Mouse (Mus musculus) heart, embryonic 12.5 days (tissue): Measurements from ENCODE around the gene Prss21. TPM values are rescaled to one million over a fixed set of nuclear protein-coding genes. Genes with fewer than 3 reads are reported as not detected.

Source experiments
- ATAC-seq: fragments of 200-750 bp; cut with Nextera tagmentation; 2 replicates; pipeline ENCODE4 v1.8.0; 2017; ENCODE audit warnings: moderate TSS enrichment, moderate library complexity; ENCODE audit not compliant: insufficient number of reproducible peaks, low FRiP score
- H3K27ac ChIP-seq: fragments of 300-500 bp; sonication (generic); 2 replicates; pipeline ENCODE4 v1.5.1; 2016; ENCODE audit warnings: mild to moderate bottlenecking, moderate library complexity; ENCODE audit not compliant: poor library complexity, severe bottlenecking
- H3K27me3 ChIP-seq: fragments of 300-500 bp; sonication (generic); replicated peaks from 2 replicates; pipeline ENCODE4 v1.6.1; 2016; ENCODE audit warnings: mild to moderate bottlenecking, moderate library complexity
- H3K36me3 ChIP-seq: fragments of 300-500 bp; sonication (generic); 2 replicates; pipeline ENCODE4 v1.6.1; 2016; ENCODE audit warnings: mild to moderate bottlenecking, moderate library complexity
- H3K4me1 ChIP-seq: fragments of 300-500 bp; sonication (generic); replicated peaks from 2 replicates; pipeline ENCODE4 v1.6.1; 2016; ENCODE audit warnings: mild to moderate bottlenecking
- H3K4me2 ChIP-seq: fragments of 300-500 bp; sonication (generic); 2 replicates; pipeline ENCODE4 v1.6.1; 2016; ENCODE audit warnings: mild to moderate bottlenecking, moderate library complexity
- H3K4me3 ChIP-seq: fragments of 300-500 bp; sonication (generic); 2 replicates; pipeline ENCODE4 v1.5.1; 2016; ENCODE audit warnings: mild to moderate bottlenecking
- H3K9ac ChIP-seq: fragments of 300-500 bp; sonication (generic); 2 replicates; pipeline ENCODE4 v1.6.1; 2016; ENCODE audit warnings: mild to moderate bottlenecking, moderate library complexity
- H3K9me3 ChIP-seq: fragments of 300-500 bp; sonication (generic); replicated peaks from 2 replicates; pipeline ENCODE4 v1.6.1; 2016; ENCODE audit warnings: mild to moderate bottlenecking, moderate library complexity
- WGBS: fragments of 180-500 bp; shearing (Covaris S2); methylation state at CpG from one replicate; pipeline ENCODE4 v1.1.7; 2016; 5-methylcytosine and 5-hydroxymethylcytosine counted together
- polyA plus RNA-seq: library from polyadenylated mRNA; unstranded; fragments of >200 nt; fragmentation: Nextera tagmentation; extraction: Ambion mirVana; gene quantifications from 2 replicates; pipeline ENCODE4 v1.2.1, GENCODE M21; 2016

The Prss21 gene
- polyA plus RNA-seq = not detected in 2 replicates

GRCm38 (mm10) chr17:23867756-23868155, at the start of gene Prss21:
Gene Prss21, plus strand, starts transcription at chr17:23868056.
- H3K4me1 ChIP-seq = no peaks in the 10 kb centered on the region
- 78% methylated on average over 15 of the region's 15 CpGs for WGBS

GRCm38 (mm10) chr17:23818579-23818978, 49.3 kb upstream of the Prss21 start:
- peaks cover 98% of the 10 kb centered on the region for H3K36me3 ChIP-seq
- WGBS = 95% methylated on average over 8 of the region's 8 CpGs
- no peak overlapping the region for H3K4me3 ChIP-seq
- no peak overlapping the region for H3K9ac ChIP-seq
- H3K9me3 ChIP-seq = peaks cover 19% of the 10 kb centered on the region
- H3K27ac ChIP-seq = no peak overlapping the region
- H3K4me1 ChIP-seq = 0 out of 2 replicates have a peak, but pooled peaks cover 4% of the 10 kb centered on the region
- no peak for ATAC-seq
- no peak overlapping the region for H3K4me2 ChIP-seq
- no peaks in the 10 kb centered on the region for H3K27me3 ChIP-seq

More at GRCm38 (mm10) chr17:23867756-23868155, at the start of gene Prss21:
- ATAC-seq = no peak
- no peak within 1 kb of the TSS for H3K9ac ChIP-seq
- H3K9me3 ChIP-seq = peaks cover 5% of the 10 kb centered on the region; the same call in 1 of the 2 replicates
- no peak within 1 kb of the TSS for H3K4me3 ChIP-seq
- 0 out of 2 replicates have a peak, but pooled peaks cover 5% of the 10 kb centered on the region for H3K27me3 ChIP-seq
- H3K27ac ChIP-seq = no peak within 1 kb of the TSS
- no peaks in the 10 kb centered on the region for H3K36me3 ChIP-seq
- no peak within 1 kb of the TSS for H3K4me2 ChIP-seq

GRCm38 (mm10) chr17:23819235-23819634, 48.6 kb upstream of the Prss21 start:
- Histone ChIP-seq H3K4me1 (0 out of 2 replicates have a peak, but pooled peaks cover 4% of the 10 kb centered on the region), H3K4me3 (no peak overlapping the region), H3K9ac (no peak overlapping the region), H3K27ac (no peak overlapping the region), H3K27me3 (no peaks in the 10 kb centered on the region), H3K4me2 (no peak overlapping the region), H3K36me3 (peaks cover 98% of the 10 kb centered on the region), H3K9me3 (peaks cover 19% of the 10 kb centered on the region)
- no peak for ATAC-seq
- WGBS = 98% methylated on average over 25 of the region's 25 CpGs

GRCm38 (mm10) chr17:23820731-23821130, 47.1 kb upstream of the Prss21 start:
- Histone ChIP-seq H3K4me3 (no peak overlapping the region), H3K9me3 (peaks cover 14% of the 10 kb centered on the region), H3K27ac (no peak overlapping the region), H3K4me1 (0 out of 2 replicates have a peak, but pooled peaks cover 4% of the 10 kb centered on the region), H3K27me3 (no peaks in the 10 kb centered on the region), H3K4me2 (no peak overlapping the region), H3K9ac (no peak overlapping the region), H3K36me3 (peaks cover 99% of the 10 kb centered on the region)
- WGBS = 94% methylated on average over 5 of the region's 5 CpGs
- ATAC-seq = no peak

GRCm38 (mm10) chr17:23822094-23822493, 45.8 kb upstream of the Prss21 start:
- no peak for ATAC-seq
- no peak overlapping the region for H3K4me3 ChIP-seq
- H3K27me3 ChIP-seq = no peaks in the 10 kb centered on the region
- 67% methylated on average over 6 of the region's 6 CpGs for WGBS
- peaks cover 98% of the 10 kb centered on the region for H3K36me3 ChIP-seq
- no peak overlapping the region for H3K4me2 ChIP-seq
- 0 out of 2 replicates have a peak, but pooled peaks cover 5% of the 10 kb centered on the region for H3K4me1 ChIP-seq
- H3K9ac ChIP-seq = no peak overlapping the region
- H3K27ac ChIP-seq = no peak overlapping the region
- peaks cover 14% of the 10 kb centered on the region for H3K9me3 ChIP-seq

- H3K9me3 ChIP-seq = peaks cover 14% of the 10 kb centered on the region
- ATAC-seq = no peak
- 79% methylated on average over 16 of the region's 16 CpGs for WGBS
Measured at GRCm38 (mm10) chr17:23823018-23823417, 44.8 kb upstream of the Prss21 start.

GRCm38 (mm10) chr17:23823614-23824013, 44.2 kb upstream of the Prss21 start:
- peaks cover 9% of the 10 kb centered on the region for H3K9me3 ChIP-seq
- H3K4me3 ChIP-seq = no peak overlapping the region
- H3K9ac ChIP-seq = no peak overlapping the region
- no peaks in the 10 kb centered on the region for H3K27me3 ChIP-seq
- H3K36me3 ChIP-seq = peaks cover 86% of the 10 kb centered on the region
- peaks cover 15% of the 10 kb centered on the region for H3K4me1 ChIP-seq
- no peak overlapping the region for H3K27ac ChIP-seq
- WGBS = 93% methylated on average over 12 of the region's 12 CpGs
- ATAC-seq = no peak
- H3K4me2 ChIP-seq = no peak overlapping the region

More at GRCm38 (mm10) chr17:23823018-23823417, 44.8 kb upstream of the Prss21 start:
- no peak overlapping the region for H3K27ac ChIP-seq
- no peak overlapping the region for H3K4me2 ChIP-seq
- H3K27me3 ChIP-seq = no peaks in the 10 kb centered on the region
- H3K4me3 ChIP-seq = no peak overlapping the region
- no peak overlapping the region for H3K9ac ChIP-seq
- H3K36me3 ChIP-seq = peaks cover 92% of the 10 kb centered on the region
- peaks cover 13% of the 10 kb centered on the region for H3K4me1 ChIP-seq

GRCm38 (mm10) chr17:23825591-23825990, 42.3 kb upstream of the Prss21 start:
- Histone ChIP-seq H3K4me3 (no peak overlapping the region), H3K27ac (no peak overlapping the region), H3K4me1 (peaks cover 15% of the 10 kb centered on the region), H3K27me3 (0 out of 2 replicates have a peak, but pooled peaks cover 6% of the 10 kb centered on the region), H3K9me3 (no peaks in the 10 kb centered on the region), H3K4me2 (no peak overlapping the region), H3K9ac (no peak overlapping the region), H3K36me3 (peaks cover 66% of the 10 kb centered on the region)
- ATAC-seq = no peak
- 75% methylated on average over 4 of the region's 4 CpGs for WGBS

GRCm38 (mm10) chr17:23828271-23829001, 39.4 kb upstream of the Prss21 start:
- peak overlapping the region; percentile 73 for H3K4me2 ChIP-seq
- peak; percentile 73 for ATAC-seq
- peak overlapping the region; percentile 88 for H3K9ac ChIP-seq
- peaks cover 38% of the 10 kb centered on the region for H3K36me3 ChIP-seq
- peak overlapping the region; percentile 74 for H3K27ac ChIP-seq
- H3K9me3 ChIP-seq = no peaks in the 10 kb centered on the region
- WGBS = under 1% methylated on average over 42 of the region's 47 CpGs
- peaks cover 11% of the 10 kb centered on the region for H3K4me1 ChIP-seq
- peaks cover 29% of the 10 kb centered on the region for H3K27me3 ChIP-seq
- H3K4me3 ChIP-seq = peak overlapping the region; percentile 83

GRCm38 (mm10) chr17:23829064-23829619, 38.7 kb upstream of the Prss21 start, which contains the start of gene Elob:
Gene Elob, minus strand, starts transcription at chr17:23829136.
- H3K4me3 ChIP-seq = peak within 1 kb of the TSS; percentile 83
- ATAC-seq = peak; percentile 95
- peak within 1 kb of the TSS; percentile 88 for H3K9ac ChIP-seq
- H3K4me2 ChIP-seq = peak within 1 kb of the TSS; percentile 73
- H3K36me3 ChIP-seq = peaks cover 31% of the 10 kb centered on the region
- H3K4me1 ChIP-seq = peaks cover 11% of the 10 kb centered on the region
- WGBS = under 1% methylated on average over 37 of the region's 42 CpGs
- no peaks in the 10 kb centered on the region for H3K9me3 ChIP-seq
- H3K27me3 ChIP-seq = peaks cover 36% of the 10 kb centered on the region
- H3K27ac ChIP-seq = peak within 1 kb of the TSS; percentile 90

- peaks cover 11% of the 10 kb centered on the region for H3K4me1 ChIP-seq
- H3K36me3 ChIP-seq = peaks cover 11% of the 10 kb centered on the region
- H3K4me2 ChIP-seq = no peak overlapping the region
- H3K27me3 ChIP-seq = peaks cover 56% of the 10 kb centered on the region
- no peak overlapping the region for H3K9ac ChIP-seq
- no peaks in the 10 kb centered on the region for H3K9me3 ChIP-seq
- ATAC-seq = no peak
- H3K4me3 ChIP-seq = no peak overlapping the region
- 97% methylated on average over 1 of the region's 1 CpGs for WGBS
- no peak overlapping the region for H3K27ac ChIP-seq
Measured at GRCm38 (mm10) chr17:23831201-23831600, 36.7 kb upstream of the Prss21 start.
